ENCODE assay signal across 9 mouse cellular contexts in genomic region chr5:128976266-128976665, GRCm38 (mm10). TPM values are rescaled to one million over a fixed set of nuclear protein-coding genes. Genes with fewer than 3 reads are reported as not detected.
DNase-seq lines count a peak whose midpoint lies in the region; ATAC-seq and TF ChIP-seq lines count a peak whose summit lies in the region.
"Had no signal": no experiment of that assay in that cellular context is flagged by ENCODE, and none has a peak within 500 bp of the region (broad histone marks: within the 10 kb centered on the region; RNA-seq: fewer than 3 reads in every experiment).

No protein-coding gene starts in this region.

- H3K9ac ChIP-seq in midbrain, embryonic 11.5 days (ENCODE audit: low read length), result no peak overlapping the region
- H3K9ac ChIP-seq in midbrain, embryonic 16.5 days (ENCODE audit: low read depth, low read length), result no peak overlapping the region
- H3K9ac ChIP-seq in liver, postnatal 0 days (replicated peaks), result no peak overlapping the region
- H3K9ac ChIP-seq in intestine, embryonic 16.5 days (ENCODE audit: low read depth, low read length), result no peak overlapping the region

- no peak overlapping the region for H3K4me2 ChIP-seq in midbrain, embryonic 11.5 days
- H3K4me2 ChIP-seq in midbrain, embryonic 16.5 days (ENCODE audit: low read length), result no peak overlapping the region
- no peak overlapping the region for H3K4me2 ChIP-seq in liver, postnatal 0 days (ENCODE audit: low read depth, low read length)
- H3K4me2 ChIP-seq in intestine, embryonic 16.5 days (ENCODE audit: low read depth, low read length), result no peak overlapping the region

- no peaks in the 10 kb centered on the region for H3K36me3 ChIP-seq in midbrain, embryonic 11.5 days (ENCODE audit: control insufficient read depth, insufficient read depth, low read length)
- no peaks in the 10 kb centered on the region for H3K36me3 ChIP-seq in midbrain, embryonic 16.5 days (ENCODE audit: control insufficient read depth, insufficient read depth, low read length)
- H3K36me3 ChIP-seq in embryonic facial prominence, embryonic 10.5 days (replicated peaks), result no peaks in the 10 kb centered on the region
- H3K36me3 ChIP-seq in liver, postnatal 0 days (replicated peaks; ENCODE audit: insufficient read depth, low read length), result no peaks in the 10 kb centered on the region
- H3K36me3 ChIP-seq in intestine, embryonic 16.5 days (ENCODE audit: control insufficient read depth, insufficient read depth, low read length), result no peaks in the 10 kb centered on the region

- no peak overlapping the region for H3K27ac ChIP-seq in midbrain, embryonic 11.5 days (ENCODE audit: low read depth, low read length)
- H3K27ac ChIP-seq in midbrain, embryonic 16.5 days (ENCODE audit: low read length), result no peak overlapping the region
- H3K27ac ChIP-seq in embryonic facial prominence, embryonic 10.5 days (replicated peaks), result no peak overlapping the region
- H3K27ac ChIP-seq in liver, postnatal 0 days (ENCODE audit: low read depth), result no peak overlapping the region
- no peak overlapping the region for H3K27ac ChIP-seq in intestine, embryonic 16.5 days (ENCODE audit: low read length)

- H3K9me3 ChIP-seq in midbrain, embryonic 11.5 days (ENCODE audit: control insufficient read depth, low read length), result no peaks in the 10 kb centered on the region
- no peaks in the 10 kb centered on the region for H3K9me3 ChIP-seq in midbrain, embryonic 16.5 days (replicated peaks; ENCODE audit: control insufficient read depth, low read length, poor library complexity, severe bottlenecking)
- no peaks in the 10 kb centered on the region for H3K9me3 ChIP-seq in embryonic facial prominence, embryonic 10.5 days
- 0 out of 2 replicates have a peak, but pooled peaks cover 4% of the 10 kb centered on the region for H3K9me3 ChIP-seq in liver, postnatal 0 days (ENCODE audit: low read length)
- no peaks in the 10 kb centered on the region for H3K9me3 ChIP-seq in intestine, embryonic 16.5 days (ENCODE audit: control insufficient read depth, low read length)

- DNase-seq in adrenal gland, postnatal 10 days, result peak; percentile 67
- DNase-seq in adrenal gland, adult 18-20 months (ENCODE audit: low spot score in 2 of 2), result no peak
- peak; percentile 93 for DNase-seq in midbrain, embryonic 11.5 days (ENCODE audit: low spot score, missing footprints)
- DNase-seq in embryonic facial prominence, embryonic 10.5 days (ENCODE audit: low spot score), result peak; percentile 68
- DNase-seq in liver, postnatal 0 days, result peak; percentile 35
- DNase-seq in layer of hippocampus, adult 9-11 months, result no peak

- peaks cover 4% of the 10 kb centered on the region; the same call in 1 of the 2 replicates for H3K4me1 ChIP-seq in midbrain, embryonic 11.5 days (ENCODE audit: control insufficient read depth, insufficient read depth, low read length)
- H3K4me1 ChIP-seq in midbrain, embryonic 16.5 days (ENCODE audit: control insufficient read depth, insufficient read depth, low read length), result no peaks in the 10 kb centered on the region
- H3K4me1 ChIP-seq in embryonic facial prominence, embryonic 10.5 days, result peaks cover 9% of the 10 kb centered on the region; the same call in 1 of the 2 replicates
- H3K4me1 ChIP-seq in liver, postnatal 0 days (ENCODE audit: insufficient read depth), result no peaks in the 10 kb centered on the region
- H3K4me1 ChIP-seq in intestine, embryonic 16.5 days (ENCODE audit: control insufficient read depth, insufficient read depth, low read length), result no peaks in the 10 kb centered on the region

- peak; percentile 67 for ATAC-seq in midbrain, embryonic 11.5 days (ENCODE audit: low FRiP score)
- no peak for ATAC-seq in midbrain, embryonic 16.5 days
- no peak for ATAC-seq in liver, postnatal 0 days
- ATAC-seq in intestine, embryonic 16.5 days, result no peak

- peak; percentile 56 for TF ChIP-seq CTCF in liver, postnatal 0 days (IDR thresholded peaks at IDR 0.05; ENCODE audit: low read depth)

- TF ChIP-seq EP300 in liver, postnatal 0 days (IDR thresholded peaks at IDR 0.05; ENCODE audit: low read depth), result no peak

- 7% methylated on average over 4 of the region's 4 CpGs for WGBS in midbrain, embryonic 11.5 days
- WGBS in midbrain, embryonic 16.5 days, result 12% methylated on average over 4 of the region's 4 CpGs
- WGBS in embryonic facial prominence, embryonic 10.5 days, result 18% methylated on average over 4 of the region's 4 CpGs
- 33% methylated on average over 4 of the region's 4 CpGs for WGBS in liver, postnatal 0 days (ENCODE audit: insufficient replicate concordance)
- 24% methylated on average over 4 of the region's 4 CpGs for WGBS in intestine, embryonic 16.5 days

- no peak overlapping the region for H3K4me3 ChIP-seq in midbrain, embryonic 11.5 days (ENCODE audit: low read depth, low read length)
- H3K4me3 ChIP-seq in midbrain, embryonic 16.5 days (ENCODE audit: low read depth, low read length), result no peak overlapping the region
- H3K4me3 ChIP-seq in embryonic facial prominence, embryonic 10.5 days, result no peak overlapping the region
- H3K4me3 ChIP-seq in liver, postnatal 0 days (ENCODE audit: low read depth, low read length), result no peak overlapping the region
- H3K4me3 ChIP-seq in intestine, embryonic 16.5 days (ENCODE audit: low read length), result no peak overlapping the region

- H3K27me3 ChIP-seq in midbrain, embryonic 11.5 days (ENCODE audit: control insufficient read depth, insufficient read depth, low read length), result no peaks in the 10 kb centered on the region
- H3K27me3 ChIP-seq in midbrain, embryonic 16.5 days (ENCODE audit: control insufficient read depth, insufficient read depth, low read depth, low read length), result no peaks in the 10 kb centered on the region
- no peaks in the 10 kb centered on the region for H3K27me3 ChIP-seq in embryonic facial prominence, embryonic 10.5 days (replicated peaks; ENCODE audit: low read depth, poor library complexity, severe bottlenecking)
- H3K27me3 ChIP-seq in liver, postnatal 0 days (ENCODE audit: insufficient read depth, low read length), result no peaks in the 10 kb centered on the region
- H3K27me3 ChIP-seq in intestine, embryonic 16.5 days (replicated peaks; ENCODE audit: control insufficient read depth, insufficient read depth, low read length), result no peaks in the 10 kb centered on the region

RNA-seq across cellular contexts. Expression of gene Rimbp2, which starts 23.0 kb away (rescaled TPM):
- 1 to 10 TPM; 5.2 to 8.0 TPM for total RNA-seq in adrenal gland, postnatal 10 days (2021)
- total RNA-seq in adrenal gland, adult 18-20 months (2021), result 1 to 10 TPM; 4.0 to 5.3 TPM
- 1.5 and 1.6 TPM in 2 replicates for polyA plus RNA-seq in midbrain, embryonic 11.5 days (2014; fragmentation: Nextera tagmentation; extraction: Ambion mirVana)
- polyA plus RNA-seq in midbrain, embryonic 16.5 days (2015; fragmentation: Nextera tagmentation; extraction: Ambion mirVana), result 6.2 and 6.8 TPM in 2 replicates
- 0.33 and 0.42 TPM in 2 replicates for polyA plus RNA-seq in embryonic facial prominence, embryonic 10.5 days (2016; fragmentation: Nextera tagmentation; extraction: Ambion mirVana)
- not detected in 2 replicates for polyA plus RNA-seq in liver, postnatal 0 days (2015; fragmentation: Nextera tagmentation; extraction: Ambion mirVana)
- polyA plus RNA-seq in intestine, embryonic 16.5 days (2015; fragmentation: Nextera tagmentation; extraction: Ambion mirVana), result 0.67 and 0.84 TPM in 2 replicates
- total RNA-seq: heart, adult 18-20 months had no signal

RNA-seq across cellular contexts. Expression of gene Stx2, which starts 32.1 kb away (rescaled TPM):
- total RNA-seq in adrenal gland, postnatal 10 days (2021), result 10 to 100 TPM; 30.3 to 36.5 TPM
- 10 to 100 TPM; 18.2 to 24.4 TPM for total RNA-seq in adrenal gland, adult 18-20 months (2021)
- 26.0 and 27.6 TPM in 2 replicates for polyA plus RNA-seq in midbrain, embryonic 11.5 days (2014; fragmentation: Nextera tagmentation; extraction: Ambion mirVana)
- polyA plus RNA-seq in midbrain, embryonic 16.5 days (2015; fragmentation: Nextera tagmentation; extraction: Ambion mirVana), result 14.8 TPM in 2 replicates
- polyA plus RNA-seq in embryonic facial prominence, embryonic 10.5 days (2016; fragmentation: Nextera tagmentation; extraction: Ambion mirVana), result 22.2 and 24.9 TPM in 2 replicates
- polyA plus RNA-seq in liver, postnatal 0 days (2015; fragmentation: Nextera tagmentation; extraction: Ambion mirVana), result 30.9 and 35.6 TPM in 2 replicates
- polyA plus RNA-seq in intestine, embryonic 16.5 days (2015; fragmentation: Nextera tagmentation; extraction: Ambion mirVana), result 18.6 and 19.9 TPM in 2 replicates

RNA-seq across cellular contexts. Expression of gene Ran, which starts 43.6 kb away (rescaled TPM):
- 100 to 1,000 TPM; 183 to 187 TPM for total RNA-seq in adrenal gland, postnatal 10 days (2021)
- total RNA-seq in adrenal gland, adult 18-20 months (2021), result 100 to 1,000 TPM; 185 to 226 TPM
- 948 and 951 TPM in 2 replicates for polyA plus RNA-seq in midbrain, embryonic 11.5 days (2014; fragmentation: Nextera tagmentation; extraction: Ambion mirVana)
- 329 and 357 TPM in 2 replicates for polyA plus RNA-seq in midbrain, embryonic 16.5 days (2015; fragmentation: Nextera tagmentation; extraction: Ambion mirVana)
- 958 and 1,014 TPM in 2 replicates for polyA plus RNA-seq in embryonic facial prominence, embryonic 10.5 days (2016; fragmentation: Nextera tagmentation; extraction: Ambion mirVana)
- 183 and 206 TPM in 2 replicates for polyA plus RNA-seq in liver, postnatal 0 days (2015; fragmentation: Nextera tagmentation; extraction: Ambion mirVana)
- 437 and 508 TPM in 2 replicates for polyA plus RNA-seq in intestine, embryonic 16.5 days (2015; fragmentation: Nextera tagmentation; extraction: Ambion mirVana)

Comparison
In these comparisons a context has a peak if more than half of its experiments do, and no peak if none do; other contexts are left out.
1. DNase-seq: peak in adrenal gland, postnatal 10 days (single experiment), midbrain, embryonic 11.5 days (single experiment), embryonic facial prominence, embryonic 10.5 days (single experiment) and liver, postnatal 0 days (single experiment); none in adrenal gland, adult 18-20 months (0 of 2) and layer of hippocampus, adult 9-11 months (single experiment).